Mouse (Mus musculus) kidney, adult 2 months (tissue): ENCODE data around the gene Atp5j2. TPM values are rescaled to one million over a fixed set of nuclear protein-coding genes. Genes with fewer than 3 reads are reported as not detected.

Experiments used
- DNase-seq: peaks from one replicate; pipeline ENCODE4 v3.0.0; 2021
- H3K27ac ChIP-seq: fragments of 200-500 bp; 2 replicates; pipeline ENCODE4 v1.5.1; 2012; ENCODE audit warnings: low read depth, low read length, control low read depth, inconsistent platforms; ENCODE audit not compliant: insufficient read depth
- H3K27me3 ChIP-seq: fragments of 200-500 bp; replicated peaks from 2 replicates; pipeline ENCODE4 v1.6.1; 2012; ENCODE audit warnings: mild to moderate bottlenecking, moderate library complexity, low read length, inconsistent platforms; ENCODE audit not compliant: control insufficient read depth, insufficient read depth
- H3K36me3 ChIP-seq: fragments of 200-500 bp; 2 replicates; pipeline ENCODE4 v1.6.1; 2012; ENCODE audit warnings: mild to moderate bottlenecking, moderate library complexity, low read length, inconsistent platforms; ENCODE audit not compliant: control insufficient read depth, insufficient read depth
- H3K4me1 ChIP-seq: fragments of 200-500 bp; 2 replicates; pipeline ENCODE4 v1.6.1; 2011; ENCODE audit warnings: low read length; ENCODE audit not compliant: control insufficient read depth, insufficient read depth
- H3K4me3 ChIP-seq: fragments of 200-500 bp; 2 replicates; pipeline ENCODE4 v1.5.1; 2011; ENCODE audit warnings: mild to moderate bottlenecking, low read depth, low read length, control low read depth; ENCODE audit not compliant: insufficient read depth
- CTCF ChIP-seq: fragments of 200-500 bp; conservative IDR thresholded peaks from 2 replicates; pipeline ENCODE4 v1.5.1; 2011; ENCODE audit warnings: low read depth, mild to moderate bottlenecking, control low read depth, low read length, moderate library complexity, mixed read lengths; ENCODE audit not compliant: insufficient read depth, insufficient read length
- POLR2A ChIP-seq: fragments of 200-500 bp; IDR thresholded peaks from one replicate; pipeline ENCODE4 v1.6.1; 2011; ENCODE audit warnings: low read depth, low read length, control low read depth
- WGBS: fragments of 180-500 bp; shearing (Covaris S2); methylation state at CpG from one replicate; pipeline ENCODE4 v1.1.7; 2018; 5-methylcytosine and 5-hydroxymethylcytosine counted together
- polyA plus RNA-seq: library from polyadenylated mRNA; depleted of rRNA; stranded (reverse); fragments of >200 nt; gene quantifications from 2 replicates; pipeline ENCODE4 v1.2.3, GENCODE M21; 2012; rRNA removed

The Atp5j2 gene
- polyA plus RNA-seq, 1 experiment: 489 TPM

DNA sequence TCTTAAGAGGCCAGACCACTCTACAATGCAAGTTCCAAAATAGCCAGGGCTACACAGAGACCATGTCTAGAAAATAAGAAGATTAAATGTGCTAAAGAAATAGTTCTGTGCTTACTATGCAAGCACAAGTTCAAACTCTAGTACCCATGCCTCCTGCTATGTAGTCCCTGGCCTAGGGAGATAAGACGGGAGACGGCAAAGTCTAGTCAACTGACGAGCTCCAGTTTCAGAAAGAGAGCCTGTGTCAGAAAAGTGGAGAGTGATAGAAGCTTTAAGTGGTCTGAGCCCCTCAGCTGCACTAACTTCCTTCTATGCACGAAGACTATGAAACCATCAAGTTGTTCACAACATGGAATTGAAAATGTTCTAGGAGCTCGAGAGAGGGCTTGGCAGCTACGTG lies 42.6 kb downstream of the Atp5j2 start:
- 92% methylated on average over 6 of the region's 6 CpGs for WGBS
- TF ChIP-seq POLR2A (no peak), CTCF (no peak)
- H3K4me1 ChIP-seq: peaks cover 11% of the 10 kb centered on the region; the same call in 1 of the 2 replicates
- no peak overlapping the region for H3K4me3 ChIP-seq
- H3K27me3 ChIP-seq: no peaks in the 10 kb centered on the region
- H3K27ac ChIP-seq: no peak overlapping the region
- peaks cover 3% of the 10 kb centered on the region for H3K36me3 ChIP-seq
- DNase-seq: no peak

DNA sequence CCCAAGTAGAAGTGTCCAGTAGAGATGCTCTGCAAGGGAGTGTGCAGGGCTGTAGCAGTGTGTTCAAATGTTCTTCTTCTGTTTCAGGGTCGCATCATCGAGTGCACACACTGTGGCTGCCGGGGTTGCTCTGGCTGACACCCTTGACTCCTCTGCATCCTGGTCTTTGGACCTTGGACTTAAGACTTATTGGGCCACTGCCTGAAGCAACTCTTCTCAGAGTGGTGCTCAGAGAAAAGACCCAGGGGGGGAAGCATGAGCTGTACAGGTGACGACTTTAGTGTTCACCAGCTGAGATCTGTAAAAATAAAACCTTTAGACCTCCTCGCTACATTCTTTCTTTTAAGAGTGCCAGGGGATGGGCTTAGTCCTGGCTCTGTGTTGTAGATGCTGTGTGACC lies 44.1 kb downstream of the Atp5j2 start:
- Histone ChIP-seq H3K4me3 (no peak overlapping the region), H3K36me3 (peaks cover 2% of the 10 kb centered on the region), H3K27ac (peak overlapping the region; percentile 47), H3K27me3 (no peaks in the 10 kb centered on the region), H3K4me1 (peaks cover 11% of the 10 kb centered on the region; the same call in 1 of the 2 replicates)
- WGBS: 49% methylated on average over 5 of the region's 5 CpGs
- DNase-seq: peak; percentile 84
- TF ChIP-seq CTCF (no peak), POLR2A (no peak)

DNA sequence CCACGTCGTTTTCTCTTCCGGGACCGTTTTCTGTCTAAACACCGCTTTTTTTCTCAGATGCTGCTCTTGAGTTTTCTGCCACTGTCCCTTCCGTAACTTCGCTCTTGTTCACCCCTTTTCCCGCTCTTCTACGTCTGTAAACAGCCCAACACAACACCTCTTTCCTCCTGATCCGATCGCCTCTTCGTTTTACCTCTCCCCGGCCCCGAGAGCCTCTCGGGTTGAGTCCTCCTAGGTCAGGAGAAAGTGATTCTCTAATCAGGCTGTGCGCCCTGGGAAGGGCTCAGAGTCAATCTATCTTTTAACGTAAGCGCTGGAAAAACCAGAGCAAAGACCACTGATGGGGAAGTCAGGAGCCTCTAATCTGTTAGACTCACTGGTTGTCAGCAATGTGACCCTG lies 51.3 kb downstream of the Atp5j2 start:
- H3K36me3 ChIP-seq: peaks cover 2% of the 10 kb centered on the region
- peak overlapping the region; percentile 93 for H3K4me3 ChIP-seq
- WGBS: under 1% methylated on average over 18 of the region's 18 CpGs
- no peak for TF ChIP-seq POLR2A
- no peak for TF ChIP-seq CTCF
- H3K27ac ChIP-seq: peak overlapping the region; percentile 97
- no peak for DNase-seq
- H3K27me3 ChIP-seq: no peaks in the 10 kb centered on the region
- H3K4me1 ChIP-seq: peaks cover 8% of the 10 kb centered on the region; the same call in 1 of the 2 replicates

DNA sequence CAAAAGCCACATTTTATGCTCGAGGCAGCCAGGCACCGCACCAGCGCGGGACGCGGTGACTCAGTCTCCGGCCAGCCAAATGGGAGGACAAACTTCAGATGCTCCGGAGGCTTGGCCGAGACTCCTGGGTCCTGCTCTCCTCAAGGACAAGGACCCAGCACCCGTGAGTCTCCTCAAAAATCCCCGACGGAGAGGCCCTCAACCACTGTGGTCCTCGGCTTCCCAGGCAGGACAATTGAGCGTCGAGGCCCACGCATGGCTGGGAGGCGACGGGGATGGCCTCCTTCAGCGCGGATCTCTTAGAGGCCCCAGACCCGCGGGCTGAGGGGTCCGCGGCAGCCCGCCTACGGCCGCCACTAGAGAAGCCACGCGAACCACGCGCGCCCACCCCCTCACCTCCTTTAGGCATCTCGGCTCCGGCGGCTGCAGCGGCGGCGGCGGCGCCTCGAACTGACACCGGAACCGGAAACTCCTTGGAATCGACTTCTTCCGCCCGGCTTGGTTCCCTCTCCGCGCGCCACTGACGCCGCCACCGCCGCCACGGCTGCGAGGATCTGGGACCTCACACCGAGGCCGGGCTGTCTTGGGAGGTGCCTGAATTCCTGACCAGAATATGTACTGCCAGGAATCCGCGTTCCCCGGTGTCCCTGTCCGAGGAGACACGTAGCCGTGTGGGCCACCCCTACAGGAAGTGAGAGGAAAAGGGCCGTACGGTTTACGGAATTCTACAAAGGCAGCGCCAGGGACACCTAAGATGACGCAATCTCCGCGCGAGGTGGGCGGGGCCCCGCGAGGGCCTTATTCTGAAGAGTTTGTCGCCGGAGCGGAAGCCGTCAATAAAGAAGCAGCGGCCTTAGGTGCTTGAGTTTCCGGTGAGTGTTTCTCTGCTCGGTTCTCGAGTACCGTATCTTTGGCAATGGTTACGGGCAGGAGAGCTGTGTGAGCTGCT lies 52.0 kb downstream of the Atp5j2 start, which contains the start of the genes Pdap1 and Bud31:
Pdap1 (minus strand) TSS at position 668 of the 949 bp plus-strand sequence.
Bud31 (plus strand) TSS at position 792 of the 949 bp plus-strand sequence.
- H3K4me1 ChIP-seq: peaks cover 8% of the 10 kb centered on the region; the same call in 1 of the 2 replicates
- under 1% methylated on average over 84 of the region's 84 CpGs for WGBS
- no peaks in the 10 kb centered on the region for H3K27me3 ChIP-seq
- peak; percentile 96 for DNase-seq
- no peaks in the 10 kb centered on the region; the same call in 1 of the 2 replicates for H3K36me3 ChIP-seq
- peak within 1 kb of the TSS; percentile 97 for H3K27ac ChIP-seq
- peak; percentile 75 for TF ChIP-seq POLR2A
- no peak for TF ChIP-seq CTCF
- peak within 1 kb of the TSS; percentile 93 for H3K4me3 ChIP-seq

DNA sequence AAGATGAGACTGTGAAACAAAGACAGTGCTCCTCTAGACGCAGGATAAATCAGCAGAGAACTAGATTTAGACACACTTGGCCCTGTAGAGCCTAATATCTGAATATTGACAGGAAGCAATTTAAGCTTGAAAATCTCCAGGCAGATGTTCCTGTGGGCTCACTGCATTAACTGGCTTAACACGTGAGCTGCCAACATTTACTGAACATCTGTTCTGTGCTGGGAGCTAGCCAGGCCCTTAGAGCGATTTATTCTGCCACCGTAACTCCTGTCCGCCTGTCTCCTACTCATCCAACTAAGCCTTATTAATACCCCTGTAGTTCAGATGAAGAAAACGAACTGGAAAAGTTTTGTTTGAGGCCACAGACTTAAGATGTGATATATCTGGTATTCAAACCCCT lies 53.0 kb downstream of the Atp5j2 start:
- Histone ChIP-seq H3K4me3 (peak overlapping the region; percentile 93), H3K27ac (no peak overlapping the region), H3K4me1 (peaks cover 8% of the 10 kb centered on the region; the same call in 1 of the 2 replicates), H3K36me3 (no peaks in the 10 kb centered on the region; the same call in 1 of the 2 replicates), H3K27me3 (no peaks in the 10 kb centered on the region)
- TF ChIP-seq POLR2A (no peak), CTCF (no peak)
- DNase-seq: no peak
- WGBS: 3% methylated on average over 6 of the region's 6 CpGs

Other genes starting within 250 kb of the Atp5j2 start
- 14.4 and 16.1 TPM in 2 replicates for gene Smurf1, start 226.2 kb downstream of the Atp5j2 start, polyA plus RNA-seq
- not detected in 2 replicates for gene Gm4871, start 159.3 kb downstream of the Atp5j2 start, polyA plus RNA-seq
- gene 1700018F24Rik, start 149.1 kb downstream of the Atp5j2 start, polyA plus RNA-seq: not detected in 2 replicates
- gene Arpc1a, start 108.2 kb downstream of the Atp5j2 start, polyA plus RNA-seq: 123 and 141 TPM in 2 replicates
- gene Kpna7, start 108.0 kb downstream of the Atp5j2 start, polyA plus RNA-seq: not detected in 2 replicates
- gene Arpc1b, start 77.8 kb downstream of the Atp5j2 start, polyA plus RNA-seq: 184 and 193 TPM in 2 replicates
- gene Pdap1, start 51.8 kb downstream of the Atp5j2 start, polyA plus RNA-seq: 20.1 and 25.6 TPM in 2 replicates
- 71.5 and 84.1 TPM in 2 replicates for gene Bud31, start 51.7 kb downstream of the Atp5j2 start, polyA plus RNA-seq
- 15.3 and 16.5 TPM in 2 replicates for gene Ptcd1, start 25.0 kb downstream of the Atp5j2 start, polyA plus RNA-seq
- gene Cpsf4, start 24.8 kb downstream of the Atp5j2 start, polyA plus RNA-seq: 19.2 and 19.9 TPM in 2 replicates
- 3.8 and 3.9 TPM in 2 replicates for gene Zkscan14, start 9.8 kb upstream of the Atp5j2 start, polyA plus RNA-seq
- gene Zkscan5, start 12.5 kb upstream of the Atp5j2 start, polyA plus RNA-seq: 5.8 and 6.2 TPM in 2 replicates
- gene Zfp655, start 39.7 kb upstream of the Atp5j2 start, polyA plus RNA-seq: 15.5 and 18.4 TPM in 2 replicates
- 11.0 and 12.5 TPM in 2 replicates for gene Zscan25, start 88.4 kb upstream of the Atp5j2 start, polyA plus RNA-seq
- not detected in 2 replicates for gene Cyp3a57, start 153.2 kb upstream of the Atp5j2 start, polyA plus RNA-seq